Mouse (Mus musculus) urinary bladder, postnatal 14 days (tissue): ENCODE results near the gene Aldh3a2.
A peak's percentile ranks its signal among the peaks of the same experiment; 100 is the strongest.
"Not testable (repeated sequence)": the region's sequence is repeated elsewhere in the genome, so short reads cannot be mapped to it uniquely, and the experiment has no call there.

Experiments used
- DNase-seq: peaks from one replicate; pipeline ENCODE4 v3.0.0; 2021; ENCODE audit warnings: low spot score

Gene Aldh3a2

DNA sequence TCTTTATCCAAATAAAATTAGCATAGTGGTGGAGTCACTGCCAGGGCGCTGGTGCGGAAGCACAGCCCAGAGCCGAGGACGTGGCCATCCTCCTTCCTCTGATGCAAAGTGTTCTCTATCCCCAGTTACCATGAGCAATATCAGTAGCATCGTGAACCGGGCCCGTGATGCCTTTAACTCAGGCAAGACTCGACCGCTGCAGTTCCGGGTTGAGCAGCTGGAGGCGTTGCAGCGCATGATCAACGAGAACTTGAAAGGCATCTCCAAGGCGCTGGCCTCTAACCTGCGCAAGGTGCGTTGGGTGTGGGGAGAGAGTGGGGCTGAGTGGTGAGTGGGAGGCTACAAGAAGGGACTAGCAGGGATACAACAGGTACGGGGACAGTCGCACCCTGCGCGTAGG is 55.2 kb downstream of the Aldh3a2 start:
- DNase-seq = peak; percentile 12

DNA sequence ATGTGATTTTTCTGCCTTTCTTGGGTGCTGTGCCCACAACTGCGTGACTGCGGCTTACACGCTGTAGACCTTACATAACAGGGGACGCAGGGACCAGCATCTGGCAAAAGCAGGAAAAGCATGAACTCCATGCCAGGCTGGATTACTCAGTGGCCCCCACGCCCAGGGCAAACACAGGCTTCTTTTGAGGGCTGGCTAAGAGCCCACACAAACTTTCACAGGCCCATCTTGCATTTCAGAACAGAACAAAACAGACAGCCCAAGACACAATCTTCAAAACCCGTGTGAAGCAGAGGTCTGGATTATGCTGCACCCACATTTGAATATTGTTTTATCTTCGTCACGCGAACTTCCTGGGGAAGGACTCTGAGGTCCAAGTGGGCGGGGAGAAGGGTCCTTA is 58.9 kb downstream of the Aldh3a2 start:
- DNase-seq = peak; percentile 21

DNA sequence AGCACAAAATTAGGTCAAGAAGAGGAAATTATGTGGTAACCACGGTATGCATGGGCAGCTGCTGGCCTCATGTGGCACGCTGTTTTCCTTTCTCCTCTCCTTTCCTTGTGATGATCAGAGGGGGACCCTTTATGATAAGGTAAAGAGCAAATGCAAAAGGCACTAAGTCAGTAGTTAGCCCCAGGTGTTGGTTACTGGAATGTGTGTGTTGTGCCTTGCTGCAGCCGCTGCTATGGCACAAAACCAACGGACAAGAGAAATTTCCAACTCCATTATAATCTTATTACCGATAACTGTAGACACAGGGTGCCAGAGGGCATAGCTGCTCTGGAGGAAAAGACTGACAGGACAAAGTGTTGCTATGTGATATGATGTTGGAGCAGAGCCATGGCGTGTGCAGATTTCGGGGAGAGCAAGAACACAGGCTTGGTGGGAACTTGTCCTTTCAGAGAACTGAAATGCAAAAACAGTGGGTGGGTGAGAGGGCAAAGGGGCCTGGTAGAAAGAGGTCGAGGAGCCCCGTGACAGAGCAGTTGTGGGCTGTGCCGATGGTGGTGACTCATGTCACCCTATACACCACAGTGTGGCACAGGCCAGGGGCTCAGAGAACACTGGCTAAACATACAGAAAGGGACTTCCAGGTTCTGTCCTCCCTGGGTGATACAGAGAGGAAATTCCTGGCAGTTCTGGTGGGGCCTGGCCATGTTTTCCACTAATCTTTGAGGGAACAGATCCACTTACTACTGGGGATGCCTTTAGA is 59.6 kb downstream of the Aldh3a2 start, which contains the start of gene Aldh3a1:
Gene Aldh3a1, plus strand, starts transcription at position 51 of the 760 bp plus-strand sequence.
- peak; percentile 31 for DNase-seq

DNA sequence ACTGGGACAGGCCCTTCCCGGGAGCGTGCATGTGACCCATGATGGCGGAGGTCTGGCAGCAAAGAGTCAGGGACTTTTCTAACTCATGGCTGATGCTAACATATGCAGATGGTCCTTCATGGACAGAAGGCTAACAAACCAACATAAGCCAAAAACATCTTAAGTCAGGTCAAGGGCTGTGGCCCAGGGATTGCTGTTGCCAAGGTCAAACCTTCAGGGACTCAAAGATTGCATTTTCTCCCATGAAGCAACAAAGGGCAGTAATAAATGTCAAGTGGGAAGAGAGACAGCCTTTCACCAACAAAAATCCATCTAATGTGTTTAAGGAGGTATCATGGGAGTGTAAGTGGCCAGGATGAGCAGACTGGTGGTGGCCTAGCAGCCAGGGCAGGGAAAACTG is 61.1 kb downstream of the Aldh3a2 start:
- DNase-seq = no peak

DNA sequence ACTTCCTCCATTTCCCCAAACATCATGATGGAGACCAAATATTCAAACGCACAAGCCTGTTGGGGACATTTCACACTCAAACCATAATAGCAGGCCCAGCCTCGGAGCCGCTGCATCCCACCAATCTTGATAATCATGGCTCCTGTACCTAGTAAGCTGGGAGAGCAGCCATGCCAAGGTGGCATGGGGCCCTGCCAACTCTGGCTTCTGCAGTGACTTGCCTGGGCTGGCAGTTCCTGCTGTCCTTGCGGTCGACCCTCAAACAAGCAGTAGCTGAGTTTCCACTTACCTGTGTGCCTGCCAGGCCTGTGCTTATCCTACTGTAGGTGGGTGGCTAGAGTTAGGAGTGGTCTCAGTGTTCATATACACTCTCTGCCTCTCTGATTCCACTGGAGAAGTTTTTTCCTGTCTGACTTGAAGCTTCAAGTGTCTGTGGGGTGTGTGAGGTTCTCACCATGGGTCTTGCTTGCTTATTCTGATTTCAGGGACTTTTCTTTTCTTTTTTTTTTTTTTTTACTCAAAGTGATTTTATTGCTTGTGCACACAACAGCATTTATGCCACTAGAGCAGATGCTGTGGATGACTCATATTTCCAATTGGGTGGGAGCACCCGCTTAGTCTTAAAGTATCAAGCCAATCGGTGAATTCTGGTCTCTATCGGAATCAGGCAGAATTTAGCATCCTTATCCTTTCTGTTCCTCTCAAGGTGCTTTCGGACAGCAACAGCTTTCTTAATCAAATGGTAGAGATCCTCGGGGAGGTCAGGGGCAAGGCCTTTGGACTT is 61.9 kb downstream of the Aldh3a2 start:
- DNase-seq = peak; percentile 29

DNA sequence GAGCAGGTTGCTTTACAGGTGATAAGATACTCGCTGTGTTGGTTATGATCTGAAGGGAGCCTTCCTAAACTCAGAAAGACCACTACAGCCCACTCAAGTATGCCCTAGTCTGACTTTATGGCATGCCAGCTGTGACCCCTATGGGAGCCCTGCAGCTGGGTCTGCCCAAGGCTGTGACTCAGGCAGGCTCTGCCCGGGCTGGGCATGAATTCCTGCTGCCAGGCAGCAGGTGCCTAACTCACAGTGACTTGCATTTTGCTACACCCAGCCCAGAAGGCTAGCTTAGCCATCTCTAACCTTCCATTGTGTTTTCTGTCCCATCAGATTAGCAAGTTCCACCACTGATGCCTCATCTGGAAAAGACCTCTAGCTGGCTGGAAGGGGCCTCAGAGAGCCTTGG is 64.5 kb downstream of the Aldh3a2 start:
- DNase-seq = no peak

DNA sequence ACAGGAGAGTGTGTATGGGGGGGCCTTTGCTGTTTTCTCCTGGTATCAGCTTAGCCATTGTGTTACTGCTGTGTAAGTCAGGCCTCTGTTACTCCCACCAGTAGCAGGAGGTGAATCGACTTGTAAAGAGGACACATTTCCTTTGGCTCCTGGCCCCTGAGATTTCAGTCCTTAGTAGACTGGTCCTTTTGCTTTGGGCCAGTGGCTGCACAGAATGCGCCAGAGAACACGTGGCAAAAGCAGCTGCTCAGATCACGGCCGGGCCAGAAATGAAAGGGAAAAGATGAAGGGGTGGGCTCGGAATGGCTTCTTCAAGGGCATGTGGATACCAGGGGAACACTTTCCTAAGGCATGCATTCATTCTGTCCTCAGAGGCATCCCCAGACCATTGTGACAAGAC is 65.1 kb downstream of the Aldh3a2 start:
- no peak for DNase-seq

DNA sequence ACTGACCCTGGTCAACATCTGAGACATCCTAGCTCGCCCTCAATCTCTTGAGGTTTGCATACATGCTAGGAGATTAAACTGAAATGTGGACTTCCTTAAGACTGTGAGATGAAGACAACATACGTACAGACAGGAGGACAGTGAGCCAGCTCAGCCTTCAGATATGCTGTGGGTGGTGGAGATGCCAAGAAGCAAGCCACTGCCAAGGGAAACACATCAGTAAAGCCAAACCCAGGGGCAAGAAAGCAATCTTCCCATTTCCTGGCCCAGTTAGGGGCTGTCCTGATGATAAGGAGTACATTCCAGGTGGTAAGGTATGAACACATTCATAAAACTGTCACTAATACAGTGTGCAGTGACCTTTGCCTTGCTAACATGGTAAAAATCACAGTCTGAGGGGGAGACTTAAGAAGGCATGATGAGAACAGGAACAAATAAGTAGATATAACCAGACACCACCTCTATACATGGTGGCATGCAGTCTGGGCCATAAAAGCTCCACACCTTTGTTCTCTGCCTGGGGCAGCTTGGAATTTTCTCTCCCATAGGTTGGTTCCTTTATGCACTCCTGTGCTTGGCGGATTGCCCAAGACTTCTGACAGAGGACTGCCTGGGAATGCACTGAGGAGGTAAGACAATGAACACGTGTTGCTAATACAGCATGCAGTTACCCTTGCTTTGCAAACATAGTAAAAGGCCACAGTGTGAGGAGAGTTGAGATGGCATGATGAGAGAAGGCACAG is 67.5 kb downstream of the Aldh3a2 start:
- peak; percentile 31 for DNase-seq

DNA sequence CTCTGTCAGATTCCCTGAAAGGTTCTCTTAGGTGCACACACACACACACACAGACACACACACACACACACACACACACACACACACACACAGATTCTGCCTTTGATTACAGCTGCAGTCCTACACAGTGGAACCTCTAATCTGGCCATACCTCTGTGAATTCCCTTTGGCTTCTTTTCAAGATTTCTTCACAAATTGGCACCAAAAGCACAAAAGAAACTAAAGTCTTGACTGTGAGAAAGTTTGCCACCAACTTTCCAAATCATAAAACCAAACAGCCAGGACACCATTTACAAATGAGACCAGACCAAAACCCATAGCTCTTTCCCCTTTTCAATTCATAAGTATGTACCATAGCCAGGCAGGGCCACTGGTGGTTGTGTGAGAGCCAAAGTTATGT is 69.3 kb downstream of the Aldh3a2 start:
- no peak for DNase-seq

DNA sequence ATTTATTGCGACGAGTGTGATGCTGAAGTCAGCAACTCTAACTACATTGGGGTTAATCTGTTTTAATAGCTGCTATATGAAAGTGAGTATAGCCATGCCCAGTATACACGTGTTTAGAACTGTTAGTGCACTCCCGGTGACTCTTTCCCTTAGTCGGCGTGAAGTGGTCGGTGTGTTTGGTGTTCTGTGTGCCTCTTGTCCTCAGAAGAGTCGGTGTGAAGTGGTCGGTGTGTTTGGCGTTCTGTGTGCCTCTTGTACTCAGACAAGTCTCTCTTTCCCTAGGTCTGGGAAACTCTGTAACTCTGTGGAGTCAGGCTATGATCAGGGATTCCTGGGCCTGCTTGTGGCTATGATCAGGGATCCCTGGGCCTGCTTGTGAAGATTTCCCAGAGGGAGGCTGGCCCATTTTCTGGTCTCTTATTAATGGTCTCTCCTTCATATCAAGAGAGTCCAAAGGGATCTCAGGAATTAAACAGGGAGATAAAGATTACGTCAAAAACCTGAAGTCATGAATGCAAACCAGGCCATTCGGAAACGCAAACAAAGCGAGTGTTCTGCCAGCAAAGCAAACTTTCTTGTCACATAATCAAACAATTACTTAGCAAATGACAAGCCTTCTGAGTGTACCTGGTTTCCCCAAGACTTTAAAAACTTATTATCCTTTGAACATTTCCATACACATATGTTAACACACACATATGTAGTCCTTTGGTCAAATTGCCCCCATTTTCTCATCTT is 70.5 kb downstream of the Aldh3a2 start:
- no peak for DNase-seq

DNA sequence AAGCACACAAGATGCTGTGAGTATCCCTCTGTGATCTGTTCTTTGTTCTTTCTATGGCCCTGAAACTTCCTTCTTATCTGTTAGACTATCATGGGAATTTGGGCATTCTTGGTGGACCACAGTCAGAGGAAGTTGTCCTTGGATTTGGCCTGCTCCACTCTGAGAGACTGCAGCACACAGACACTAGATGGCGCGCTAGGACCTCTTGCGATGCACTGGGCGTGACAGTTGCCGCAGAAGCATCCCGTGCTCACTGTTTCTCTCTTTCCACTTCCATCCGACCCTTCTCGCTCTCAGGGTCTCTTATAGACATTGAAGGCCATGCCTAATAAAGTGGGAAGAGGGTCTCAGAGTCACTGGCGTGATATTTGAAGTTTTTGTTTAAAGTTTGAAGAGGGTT is 73.9 kb downstream of the Aldh3a2 start:
- DNase-seq = peak; percentile 88

DNA sequence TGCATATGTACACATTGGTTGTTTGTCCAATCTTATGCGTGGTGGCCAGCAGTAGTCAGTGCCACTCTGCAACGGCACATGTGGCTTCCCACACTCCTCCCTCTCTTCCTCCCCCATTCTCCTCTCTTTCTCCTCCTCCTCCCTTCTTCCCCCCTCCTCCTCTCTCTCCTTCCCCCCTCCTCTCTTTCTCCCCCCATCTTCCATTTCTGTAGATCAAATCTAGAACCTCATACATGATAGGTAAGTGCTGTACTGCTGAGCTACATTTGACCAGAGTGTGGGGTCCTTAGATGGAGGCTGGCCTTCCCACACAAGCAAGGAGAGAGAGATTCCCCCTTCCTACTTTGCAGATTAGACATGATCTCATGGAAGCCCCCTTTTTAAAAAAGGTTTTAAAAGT is 74.5 kb downstream of the Aldh3a2 start:
- no peak for DNase-seq

DNA sequence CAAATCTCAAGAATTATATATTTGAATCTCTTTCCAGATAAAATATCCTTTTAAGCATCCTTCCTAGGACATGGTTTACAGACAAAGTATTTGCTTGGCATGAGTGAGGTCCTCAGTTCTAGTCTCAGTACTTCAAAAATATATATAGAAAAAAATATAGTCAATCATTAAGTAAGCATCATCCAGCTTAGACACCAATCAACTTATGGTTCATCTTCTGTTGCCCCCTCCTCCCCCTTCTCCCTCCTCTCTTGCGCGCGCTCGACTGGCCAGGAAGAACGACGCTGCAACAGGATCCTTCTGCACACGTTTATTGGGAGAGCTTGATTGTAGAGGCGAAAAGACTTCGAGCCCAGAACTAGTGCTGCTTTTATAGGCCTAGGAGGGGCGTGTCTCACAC is 75.1 kb downstream of the Aldh3a2 start:
- DNase-seq = not testable (repeated sequence)

DNA sequence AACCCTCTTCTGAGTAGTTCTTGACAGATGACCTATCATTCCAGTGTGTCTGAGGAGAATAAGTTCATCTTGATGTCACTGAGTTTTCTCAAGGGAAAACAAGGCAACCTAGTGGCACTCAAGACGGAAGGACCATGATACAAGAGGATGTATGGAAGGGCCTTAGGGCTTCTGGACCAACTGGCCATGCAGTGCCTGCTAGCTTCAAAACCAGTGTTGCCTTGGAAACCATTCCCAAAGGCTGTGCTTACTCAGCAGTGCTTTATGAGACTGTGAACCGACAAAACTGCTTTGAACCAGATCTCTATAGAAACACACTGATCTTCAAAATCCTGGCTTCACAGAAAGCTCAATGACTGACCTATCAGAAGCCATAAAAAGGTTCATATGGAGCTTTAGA is 76.5 kb downstream of the Aldh3a2 start:
- DNase-seq = no peak

DNA sequence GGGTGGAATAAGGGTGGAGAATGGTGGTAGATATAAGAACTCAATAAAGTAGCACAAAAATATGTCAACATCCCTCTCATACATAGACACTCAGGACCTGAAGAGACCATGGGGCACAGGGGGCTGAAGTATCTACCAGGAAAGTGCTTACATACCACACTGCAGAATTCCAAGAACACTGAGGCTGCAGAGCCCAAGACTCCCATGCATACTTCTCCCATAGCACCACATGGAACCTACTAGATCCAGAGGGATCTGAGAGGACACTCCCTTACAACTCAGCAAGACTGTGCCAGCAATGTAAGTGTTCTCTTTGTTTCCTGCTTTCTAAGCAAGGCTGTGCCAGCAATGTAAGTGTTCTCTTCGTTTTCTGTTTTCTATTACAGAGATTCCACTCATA is 83.4 kb downstream of the Aldh3a2 start:
- DNase-seq = no peak

DNA sequence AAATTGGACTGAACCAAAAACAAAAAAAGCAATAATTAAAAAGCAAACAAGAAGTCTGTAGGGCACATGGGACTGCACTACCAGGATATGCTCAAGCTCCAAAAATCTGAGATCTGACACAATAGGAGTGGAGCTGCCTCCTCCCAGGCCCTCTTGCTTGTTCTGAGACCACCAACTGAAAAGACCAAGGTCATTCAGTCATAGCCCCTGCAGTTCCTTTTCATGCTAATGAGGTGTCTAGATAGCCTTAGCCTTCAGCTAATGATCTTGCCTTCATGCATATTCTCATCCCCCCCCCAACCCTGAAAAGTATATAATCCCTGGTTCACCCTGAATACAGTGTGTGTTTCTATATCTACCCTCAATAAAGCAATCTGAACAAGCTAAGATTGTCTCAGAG is 85.6 kb downstream of the Aldh3a2 start:
- no peak for DNase-seq

DNA sequence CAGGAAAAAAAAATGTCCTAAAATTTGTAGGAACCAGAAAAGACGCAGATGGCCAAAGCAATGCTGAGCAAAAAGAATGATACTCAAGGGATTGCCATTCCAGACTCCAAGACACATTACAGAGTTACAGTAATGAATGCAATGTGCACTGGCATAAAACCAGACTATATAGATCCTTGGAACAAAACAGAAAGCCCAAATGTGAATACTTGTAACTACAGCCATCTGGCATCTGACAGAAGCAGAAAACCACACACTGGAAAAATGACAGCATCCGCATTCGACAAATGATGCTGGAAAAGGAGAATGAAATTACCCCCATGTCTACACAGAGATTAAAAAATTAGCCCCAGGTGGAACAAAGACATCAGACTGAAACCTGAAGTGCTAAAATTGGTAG is 86.9 kb downstream of the Aldh3a2 start:
- DNase-seq = no peak

DNA sequence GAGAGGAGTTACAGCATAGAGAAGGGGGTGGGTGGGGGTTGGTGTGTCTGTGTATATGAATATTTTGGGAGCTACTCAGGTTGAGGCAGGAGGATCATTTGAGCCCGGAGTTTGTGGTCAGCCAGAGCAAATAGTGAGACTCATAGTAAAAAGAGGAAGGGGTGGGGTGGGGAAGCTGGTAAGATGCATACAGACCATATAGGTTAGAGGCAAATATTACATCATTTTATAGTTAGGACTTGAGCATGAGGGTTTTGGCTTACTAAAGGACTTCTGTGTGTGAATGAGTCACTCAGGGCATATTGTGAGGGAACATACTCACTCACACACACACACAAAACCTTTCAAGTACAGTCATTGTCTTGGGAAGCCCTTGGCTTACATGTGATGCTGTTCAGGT is 90.9 kb downstream of the Aldh3a2 start:
- DNase-seq = no peak

DNA sequence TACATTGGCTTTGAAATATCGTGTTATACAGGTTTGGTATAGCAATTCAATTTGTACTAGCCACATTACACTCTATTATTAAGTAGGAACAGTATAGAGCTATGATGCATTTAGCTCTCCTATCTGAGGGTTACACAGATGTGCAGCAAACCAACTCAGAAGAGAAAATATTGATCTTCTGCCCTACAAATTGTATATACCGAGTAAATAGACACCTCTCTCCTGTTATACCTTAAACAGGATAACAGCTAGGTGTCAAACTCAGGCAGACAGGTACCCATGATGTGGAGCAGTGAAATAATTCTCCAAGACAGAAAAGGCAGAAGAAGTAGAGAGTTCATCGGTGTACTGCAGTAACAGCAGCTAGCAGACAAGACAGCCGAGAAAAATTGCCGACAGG is 91.5 kb downstream of the Aldh3a2 start:
- no peak for DNase-seq

DNA sequence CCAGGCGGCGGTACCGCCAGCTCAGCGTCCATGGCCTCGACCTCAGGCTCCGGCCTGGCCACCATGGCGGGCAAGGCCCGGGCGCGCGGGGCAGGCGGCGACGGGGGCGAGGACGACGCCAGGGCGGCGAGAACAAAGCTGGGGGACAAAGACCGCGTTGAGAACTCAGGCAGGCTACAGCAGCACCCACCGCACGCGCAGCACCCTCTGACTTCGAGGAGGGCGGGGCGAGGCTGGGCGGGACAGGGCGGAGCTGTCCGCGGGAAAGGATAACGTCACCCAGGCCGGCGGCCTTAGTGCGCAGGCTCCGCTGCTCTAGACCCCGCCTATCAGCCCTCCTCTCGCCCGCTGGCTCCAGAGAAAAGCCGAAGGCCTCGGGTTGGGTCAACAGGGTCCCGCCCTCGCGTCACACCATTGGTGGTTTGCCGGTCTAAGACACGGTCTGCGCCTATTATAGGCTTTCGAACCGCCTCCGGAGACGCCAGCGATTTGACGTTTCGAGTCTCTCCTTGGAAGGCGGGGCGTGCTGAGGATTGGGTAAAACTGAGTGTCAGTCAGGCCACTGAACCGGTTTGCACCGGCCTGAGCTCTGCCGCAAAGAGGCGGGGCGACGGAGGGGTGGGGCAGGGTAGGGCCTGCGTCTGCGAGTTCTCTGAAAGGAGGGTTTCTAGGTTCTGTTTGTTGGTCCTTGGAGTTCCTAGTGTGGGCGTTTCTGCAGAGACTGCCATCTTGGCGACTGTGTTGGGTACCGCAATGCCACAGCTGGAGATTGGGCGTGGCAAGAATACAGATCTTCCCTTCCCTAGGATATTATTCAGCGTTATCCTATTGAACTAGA is 92.2 kb downstream of the Aldh3a2 start, which contains the start of gene Usp22:
Gene Usp22, minus strand, starts transcription at position 235 of the 838 bp plus-strand sequence.
- DNase-seq = peak; percentile 100

DNA sequence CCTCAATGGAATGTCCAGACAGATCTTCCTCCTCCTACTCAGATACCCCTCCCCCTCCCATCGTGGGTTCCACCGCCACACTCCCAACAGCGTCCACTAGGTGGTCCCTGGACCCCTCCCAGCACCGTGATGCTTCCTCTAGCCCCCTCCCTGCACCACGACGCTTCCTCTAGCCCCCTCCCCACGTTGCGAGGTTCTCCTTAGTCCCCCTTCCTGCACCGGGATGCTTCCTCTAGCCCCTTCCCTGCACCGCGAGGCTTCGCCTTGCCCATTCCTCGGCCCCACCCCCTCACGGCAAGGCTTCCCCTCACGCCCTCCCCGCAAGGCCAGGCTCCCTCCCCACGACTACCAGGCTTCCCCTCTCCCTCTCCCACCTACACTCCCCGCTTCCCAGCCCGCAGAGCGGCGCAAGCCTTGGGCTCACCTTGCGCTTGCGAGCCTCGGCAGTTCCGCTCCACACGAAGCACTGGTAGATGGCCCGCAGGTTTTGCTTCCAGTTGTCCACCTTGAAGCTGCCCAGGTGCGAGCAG is 92.9 kb downstream of the Aldh3a2 start:
- peak; percentile 61 for DNase-seq
